Mouse (Mus musculus): ENCODE measurements around the gene 9230104L09Rik.

9230104L09Rik gene

GRCm38 (mm10) chr2:148851116-148851906 is 13.5 kb downstream of the 9230104L09Rik start:
- peak; percentile 79 for DNase-seq

GRCm38 (mm10) chr2:148839224-148839623 is 25.6 kb downstream of the 9230104L09Rik start:
- no peak for DNase-seq

GRCm38 (mm10) chr2:148838075-148838777 is 26.6 kb downstream of the 9230104L09Rik start:
- no peak for DNase-seq

- no peak for DNase-seq
These were observed 29.9 kb downstream of the 9230104L09Rik start, which contains the start of gene Cst9 for GRCm38 (mm10) chr2:148834912-148835311. Cst9 (plus strand) TSS chr2:148835147.

GRCm38 (mm10) chr2:148825986-148826385 is 38.9 kb downstream of the 9230104L09Rik start:
- DNase-seq, result no peak

GRCm38 (mm10) chr2:148819909-148820308 is 44.9 kb downstream of the 9230104L09Rik start, which contains the start of gene Cst13:
Cst13 (plus strand) TSS chr2:148820081.
- DNase-seq, result no peak

GRCm38 (mm10) chr2:148806696-148807095 is 58.1 kb downstream of the 9230104L09Rik start:
- no peak for DNase-seq

GRCm38 (mm10) chr2:148801491-148801921 is 63.3 kb downstream of the 9230104L09Rik start:
- peak; percentile 6 for DNase-seq

- DNase-seq, result no peak
These were observed 66.4 kb downstream of the 9230104L09Rik start, which contains the start of gene Cst8 for GRCm38 (mm10) chr2:148798485-148798884. Cst8 (plus strand) TSS chr2:148798785.
